Mouse (Mus musculus) thymus, adult 2 months (tissue): Measurements from ENCODE around the gene S100a5.

Experiments used
- CTCF ChIP-seq: fragments of 200-500 bp; IDR thresholded peaks from 2 replicates; pipeline ENCODE4 v1.5.1; 2012; ENCODE audit warnings: mild to moderate bottlenecking, control low read depth, low read length, moderate library complexity, borderline replicate concordance; ENCODE audit not compliant: control insufficient read depth, poor library complexity, insufficient read depth; ENCODE audit errors: extremely low read depth
- POLR2A ChIP-seq: fragments of 200-500 bp; IDR thresholded peaks from 2 replicates; pipeline ENCODE4 v1.6.1; 2012; ENCODE audit warnings: mild to moderate bottlenecking, low read length, control low read depth, moderate library complexity; ENCODE audit not compliant: control insufficient read depth, poor library complexity, insufficient read depth; ENCODE audit errors: extremely low read depth

DNA sequence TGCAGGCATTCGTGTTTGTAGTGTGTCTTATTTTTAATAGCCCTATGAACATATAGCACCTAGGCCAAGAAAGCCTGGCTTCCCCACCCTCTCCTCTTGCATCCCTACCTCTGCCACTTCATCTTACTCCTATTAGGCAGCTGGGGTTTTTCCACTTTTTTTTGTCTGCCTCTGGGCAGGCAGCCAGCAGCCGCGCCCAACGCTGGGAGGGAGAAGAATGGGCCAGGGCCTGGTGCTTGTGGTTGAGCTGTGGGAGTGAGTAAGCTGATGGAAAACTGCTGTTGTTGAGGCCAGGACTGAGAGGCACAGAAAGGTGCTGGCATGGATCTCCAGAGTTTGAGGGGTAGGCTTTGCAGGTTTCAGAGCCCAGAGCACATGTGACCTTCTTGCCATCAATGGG lies 3.9 kb upstream of the S100a5 start:
- TF ChIP-seq CTCF, result no peak
- no peak for TF ChIP-seq POLR2A
